Mouse (Mus musculus) urinary bladder, postnatal 36 days (tissue): ENCODE data around the gene Gga2.

Experiments used
- DNase-seq, 2 experiments: peaks; one replicate each; pipeline ENCODE4 v3.0.0; 2022; ENCODE audit warnings: low spot score in 2 of 2, mixed read lengths in 1 of 2

The Gga2 gene

GRCm38 (mm10) chr7:122020667-122021354, at the start of gene Gga2:
Gene Gga2, minus strand, starts transcription at chr7:122021222.
- peak; percentile 84 to 90 for DNase-seq

GRCm38 (mm10) chr7:122067517-122068381, 46.7 kb upstream of the Gga2 start:
- peak; percentile 17 to 26 for DNase-seq

- DNase-seq, result peak; percentile 94 to 96
These were observed 46.0 kb upstream of the Gga2 start, which contains the start of the genes Ubfd1 and Ears2 for GRCm38 (mm10) chr7:122066945-122067516. Gene Ubfd1, plus strand, starts transcription at chr7:122067175. Gene Ears2, minus strand, starts transcription at chr7:122067263.

- DNase-seq, result no peak
These were observed 45.3 kb upstream of the Gga2 start for GRCm38 (mm10) chr7:122066102-122066944.

GRCm38 (mm10) chr7:122065656-122066055, 44.6 kb upstream of the Gga2 start:
- DNase-seq, result no peak

- DNase-seq, result no peak
These were observed 35.6 kb upstream of the Gga2 start for GRCm38 (mm10) chr7:122056633-122057032.

GRCm38 (mm10) chr7:122050834-122051233, 29.8 kb upstream of the Gga2 start:
- no peak for DNase-seq

DNA sequence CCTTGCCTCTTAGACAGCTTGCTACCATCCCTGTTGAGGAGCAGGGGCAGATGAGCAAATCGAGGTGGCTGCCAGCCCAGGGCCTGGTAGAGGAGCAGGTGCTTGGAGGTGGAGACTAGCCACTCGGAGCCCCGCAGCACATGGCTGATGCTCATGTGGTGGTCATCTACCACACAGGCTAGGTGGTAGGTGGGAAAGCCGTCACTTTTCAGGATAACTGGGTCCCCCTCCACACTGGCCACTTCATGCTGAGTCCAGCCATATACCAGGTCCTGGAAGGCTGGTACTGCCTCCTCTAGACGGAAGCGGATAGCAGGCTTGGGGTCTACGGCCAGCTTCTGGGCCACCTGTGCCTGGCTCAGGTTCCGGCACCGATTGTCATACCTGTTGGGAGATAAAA, 27.2 kb upstream of the Gga2 start:
- DNase-seq, result no peak

DNA sequence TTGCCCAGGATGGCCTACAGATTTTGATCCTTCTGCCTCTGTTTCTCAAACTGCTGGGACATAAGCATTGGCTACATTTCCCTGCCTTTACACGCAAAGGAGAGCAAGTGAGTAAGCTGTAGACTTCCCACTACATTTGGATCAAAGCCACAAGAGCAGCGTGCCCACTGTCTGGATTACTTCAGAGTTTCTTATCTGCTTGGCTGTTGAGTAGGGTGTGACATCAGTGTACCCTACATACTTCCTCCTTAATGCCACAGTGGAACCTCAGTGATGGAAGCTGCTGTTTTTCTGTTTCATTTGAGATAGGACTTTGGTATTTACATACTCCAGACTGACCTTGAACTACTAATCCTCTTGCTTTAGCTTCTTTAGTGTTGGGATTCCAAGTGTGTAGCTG, 25.8 kb upstream of the Gga2 start:
- DNase-seq, result no peak

DNA sequence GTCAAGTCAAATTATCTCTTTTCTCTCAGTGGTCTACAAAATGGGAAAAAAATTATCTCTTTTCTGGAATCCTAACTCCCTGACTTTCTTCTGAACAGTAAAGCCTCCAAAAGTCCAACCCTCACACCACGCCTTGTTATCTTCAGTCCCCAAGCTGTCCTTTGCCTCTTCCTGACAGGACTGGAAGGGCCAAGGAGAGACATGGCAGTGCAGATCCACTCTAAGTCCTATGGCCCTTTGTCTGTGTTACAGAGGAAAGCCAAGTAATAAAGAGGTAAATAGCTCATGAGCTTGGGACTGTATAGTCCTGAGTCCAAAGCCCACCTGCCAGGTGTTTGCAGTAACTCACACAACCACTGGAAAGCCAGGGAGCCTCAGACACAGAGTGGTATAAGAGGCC, 24.7 kb upstream of the Gga2 start:
- DNase-seq, result no peak

DNA sequence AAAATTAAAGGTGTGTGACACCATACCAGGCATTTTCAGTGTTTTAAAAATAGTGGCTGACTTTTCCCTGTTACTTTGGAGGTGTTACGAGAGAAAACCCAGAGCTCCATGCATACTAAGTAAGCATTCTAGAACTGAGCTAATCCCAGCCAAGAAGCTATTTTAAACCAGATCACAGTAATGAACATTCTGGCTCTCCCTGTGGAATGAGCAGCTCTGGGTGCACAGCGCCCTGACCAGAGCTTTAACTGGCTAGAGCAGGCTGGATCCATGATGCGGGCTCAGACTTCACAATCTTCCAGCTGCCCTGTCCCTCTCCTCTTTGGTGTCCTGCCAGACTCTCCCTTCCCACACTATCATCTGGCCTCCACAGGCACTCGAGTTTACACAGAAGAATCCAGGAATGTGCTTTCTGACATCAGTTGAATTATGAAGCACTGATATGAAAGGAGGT, 24.2 kb upstream of the Gga2 start:
- DNase-seq, result no peak

- no peak for DNase-seq
These were observed 23.1 kb upstream of the Gga2 start for GRCm38 (mm10) chr7:122044106-122044505.

DNA sequence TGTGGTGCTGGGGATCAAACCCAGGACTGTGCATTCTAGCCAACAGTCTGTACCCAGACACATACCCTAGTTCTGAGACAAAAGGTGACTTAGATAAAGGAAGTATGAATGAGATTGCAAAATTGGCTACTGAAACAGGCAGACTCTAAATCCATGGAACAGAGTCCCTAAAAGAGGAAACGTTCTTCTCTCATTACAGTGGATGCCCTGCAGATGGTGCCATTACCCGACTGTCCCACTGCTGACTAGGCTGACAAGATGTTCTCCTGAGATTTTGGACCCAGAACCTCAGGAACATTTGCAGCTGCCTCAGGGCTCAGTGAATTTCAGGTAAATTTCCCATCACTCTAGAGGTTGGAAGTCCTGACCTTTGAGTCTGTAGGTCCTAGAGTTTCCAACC, 13.3 kb upstream of the Gga2 start:
- no peak for DNase-seq

GRCm38 (mm10) chr7:122033371-122033770, 12.3 kb upstream of the Gga2 start:
- DNase-seq, result no peak

DNA sequence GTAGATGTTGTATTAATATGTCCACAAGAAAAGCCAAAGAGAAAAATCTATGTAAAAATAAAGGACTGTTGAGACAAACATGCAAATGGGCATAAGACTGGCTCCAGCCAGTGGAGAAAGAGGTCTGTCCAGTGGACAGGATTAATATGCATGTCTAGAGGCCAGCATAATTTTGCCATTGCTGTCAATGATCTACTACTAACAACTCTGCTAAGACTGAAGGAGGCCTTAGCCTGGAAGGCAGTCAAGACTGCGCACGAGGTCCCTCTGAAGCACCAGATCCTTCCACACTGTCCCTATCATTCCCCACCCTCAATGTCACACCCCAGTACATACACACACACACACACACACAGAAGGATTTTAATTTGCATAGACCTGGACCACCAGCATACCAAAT, 1.1 kb upstream of the Gga2 start:
- DNase-seq, result no peak

- no peak for DNase-seq
These were observed 752 bp downstream of the Gga2 start for GRCm38 (mm10) chr7:122020273-122020666.

DNA sequence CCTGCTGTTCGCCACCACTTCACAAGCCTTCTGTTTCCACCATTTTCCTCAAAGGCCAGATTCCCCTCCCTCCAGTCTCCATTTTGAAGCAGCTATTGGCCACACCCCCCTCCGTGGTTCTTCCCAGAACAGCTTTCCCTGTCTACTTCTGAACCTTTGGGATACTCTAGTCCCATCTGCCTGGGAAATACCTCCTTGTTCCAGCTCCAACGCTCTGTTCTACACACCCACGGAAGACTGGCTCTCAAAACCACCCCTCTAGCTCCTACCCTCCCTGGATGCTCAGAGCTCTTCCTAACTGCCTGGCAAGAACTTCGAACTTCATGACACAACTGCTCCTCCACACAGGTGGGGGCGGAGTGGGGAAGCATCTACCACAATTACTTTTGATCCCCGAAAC, 2.0 kb downstream of the Gga2 start:
- no peak for DNase-seq

DNA sequence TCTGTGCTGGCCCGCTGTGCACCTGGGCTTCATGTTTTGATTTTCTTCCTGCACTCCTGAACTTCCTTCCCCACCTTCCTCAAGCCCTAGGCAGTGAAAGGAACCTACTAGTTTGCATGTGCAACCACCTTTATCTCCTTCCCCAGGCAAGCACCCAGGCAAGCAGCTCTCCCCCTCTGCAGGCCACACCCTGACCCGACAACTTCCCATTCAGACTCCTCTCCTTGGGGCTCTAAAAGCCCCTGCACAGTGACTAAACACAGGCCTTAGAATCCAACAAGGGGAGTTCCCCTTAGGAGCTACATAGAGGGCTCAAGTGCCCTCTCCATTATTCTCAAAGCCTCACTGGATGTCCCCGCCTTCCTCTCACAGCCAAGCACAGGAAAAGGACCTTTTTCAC, 2.8 kb downstream of the Gga2 start:
- no peak for DNase-seq

DNA sequence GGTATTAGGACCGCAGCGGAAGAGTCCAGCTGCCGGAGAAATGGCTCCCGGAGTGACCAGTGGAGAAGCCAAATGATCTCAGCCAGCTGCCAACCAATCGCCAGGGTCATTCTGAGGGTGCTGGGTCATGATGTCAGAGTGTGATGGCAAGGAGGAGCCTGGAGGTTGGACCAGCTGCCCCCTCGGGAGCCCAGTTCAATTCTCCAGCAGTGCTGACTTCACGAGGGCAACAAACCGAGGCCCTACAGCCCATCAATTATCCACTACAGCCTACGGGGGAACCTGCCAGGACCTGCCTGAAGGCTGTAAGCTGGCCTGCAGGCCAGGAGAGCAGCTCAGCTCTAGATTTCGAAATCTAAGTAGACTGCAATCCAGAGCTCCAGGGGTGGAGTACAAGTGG, 5.3 kb downstream of the Gga2 start:
- peak; percentile 62 to 79 for DNase-seq

GRCm38 (mm10) chr7:122015105-122015504, 5.9 kb downstream of the Gga2 start:
- peak; percentile 46 to 68 for DNase-seq

DNA sequence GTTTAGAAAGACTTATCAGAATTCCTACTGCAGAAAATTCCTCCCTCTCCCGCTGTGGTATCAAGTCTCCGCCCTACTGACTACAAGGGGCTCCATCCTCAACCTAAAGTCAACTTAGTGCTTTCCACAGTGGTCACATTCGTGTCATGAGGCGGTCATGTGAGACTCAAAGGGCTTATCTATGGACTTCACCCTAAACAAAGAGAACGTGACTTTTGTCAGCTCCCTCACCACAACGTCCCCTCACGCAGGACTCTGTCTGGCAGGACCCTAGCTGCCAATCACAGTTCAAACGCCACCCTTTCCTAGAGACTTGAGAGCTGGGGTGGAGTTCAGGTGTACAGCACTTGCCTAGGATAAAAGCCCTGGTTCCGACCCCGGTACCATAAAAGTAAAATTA, 8.1 kb downstream of the Gga2 start:
- no peak for DNase-seq

DNA sequence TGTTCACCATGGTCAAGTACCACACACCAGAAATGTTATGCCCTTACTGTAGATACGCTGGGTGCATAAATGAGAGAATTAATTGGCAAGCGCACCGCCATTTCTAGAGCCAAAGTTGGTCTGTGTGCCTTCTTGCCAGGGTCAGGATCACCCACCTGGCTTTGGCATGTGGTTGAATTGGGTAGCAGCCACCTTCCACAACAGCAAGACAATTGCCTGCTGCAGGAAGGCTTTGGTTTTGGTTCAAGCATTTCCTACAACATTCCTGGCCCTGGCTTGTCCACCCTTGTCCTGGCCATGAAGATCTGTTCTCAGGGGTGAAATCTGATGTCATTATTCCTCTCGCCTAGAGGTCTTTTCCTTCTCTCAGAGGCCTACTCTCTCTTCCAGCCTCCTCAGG, 8.7 kb downstream of the Gga2 start:
- DNase-seq, result no peak
